Mouse (Mus musculus): ENCODE results near the gene Creb3l2. TPM values are rescaled to one million over a fixed set of nuclear protein-coding genes. Genes with fewer than 3 reads are reported as not detected.

Creb3l2 gene
- polyA plus RNA-seq, 1 experiment from 2014 or later, result 5.2 TPM

DNA sequence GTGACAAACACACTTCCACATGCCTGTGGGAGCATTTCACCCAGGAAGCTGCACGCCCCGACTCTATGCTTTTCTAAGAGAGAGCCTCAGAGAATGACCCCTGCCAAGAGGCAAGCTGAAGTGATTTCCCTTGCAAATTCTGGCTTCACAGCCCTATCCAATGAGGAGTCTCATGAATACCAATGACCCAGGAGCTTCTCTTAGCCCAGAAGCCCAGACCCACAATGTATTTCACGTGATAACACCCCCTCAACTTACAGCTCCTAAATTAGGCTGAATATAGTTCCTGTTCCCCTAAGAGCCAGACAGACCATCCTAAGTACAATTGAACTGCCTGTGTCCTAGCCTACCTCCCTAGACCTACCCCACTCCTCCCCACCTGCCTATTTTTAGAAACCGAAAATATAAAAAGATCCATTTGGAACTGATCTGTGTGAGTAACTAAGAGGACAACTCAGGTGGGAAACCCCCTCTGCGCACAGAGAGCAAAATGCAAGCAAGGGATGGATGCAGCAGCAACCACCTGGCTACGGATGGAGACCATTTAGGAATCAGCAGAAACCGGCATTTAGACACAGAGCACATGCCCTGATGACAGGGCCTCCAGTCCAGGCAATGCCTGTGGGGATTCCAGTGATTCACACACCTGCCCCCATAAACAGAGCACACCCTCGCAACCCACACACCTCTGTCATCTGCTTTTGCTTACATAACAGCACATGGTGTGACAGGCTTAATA is 144.0 kb downstream of the Creb3l2 start:
- peaks cover 57% of the 10 kb centered on the region for H3K27me3 ChIP-seq (ENCODE audit: low read depth, poor library complexity, severe bottlenecking)
- no peak for DNase-seq (ENCODE audit: low spot score)
- H3K4me1 ChIP-seq, result peaks cover 29% of the 10 kb centered on the region
- 51% methylated on average over 8 of the region's 8 CpGs for WGBS
- no peaks in the 10 kb centered on the region for H3K36me3 ChIP-seq
- no peak overlapping the region for H3K27ac ChIP-seq (replicated peaks)
- H3K9me3 ChIP-seq (replicated peaks), result no peaks in the 10 kb centered on the region
- no peak overlapping the region for H3K4me3 ChIP-seq

DNA sequence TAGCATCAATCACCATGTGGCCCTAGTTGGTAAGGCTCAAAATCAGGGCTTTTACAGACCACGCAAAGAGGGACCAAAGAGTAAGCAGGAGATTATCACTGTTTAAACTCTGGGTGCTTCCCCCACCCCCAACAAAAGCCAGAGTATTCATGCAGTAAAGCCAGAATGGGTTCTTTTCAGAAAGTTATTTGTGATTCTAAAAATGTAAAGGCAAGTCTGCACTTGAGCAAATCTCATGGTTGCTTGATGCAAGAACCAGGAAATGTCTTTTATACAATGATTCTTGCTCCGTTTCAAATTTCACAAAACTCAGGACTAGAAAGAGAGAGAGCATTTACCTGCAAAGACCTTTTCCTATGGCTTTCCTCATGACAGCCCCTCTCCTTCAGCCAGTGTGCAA is 149.9 kb downstream of the Creb3l2 start:
- peaks cover 3% of the 10 kb centered on the region for H3K27me3 ChIP-seq (ENCODE audit: low read depth, poor library complexity, severe bottlenecking)
- H3K4me3 ChIP-seq, result no peak overlapping the region
- peaks cover 9% of the 10 kb centered on the region; the same call in 1 of the 2 replicates for H3K4me1 ChIP-seq
- H3K27ac ChIP-seq (replicated peaks), result no peak overlapping the region
- H3K9me3 ChIP-seq (replicated peaks), result no peaks in the 10 kb centered on the region
- DNase-seq (ENCODE audit: low spot score), result no peak
- WGBS, result 66% methylated on average over 2 of the region's 2 CpGs
- H3K36me3 ChIP-seq, result no peaks in the 10 kb centered on the region

DNA sequence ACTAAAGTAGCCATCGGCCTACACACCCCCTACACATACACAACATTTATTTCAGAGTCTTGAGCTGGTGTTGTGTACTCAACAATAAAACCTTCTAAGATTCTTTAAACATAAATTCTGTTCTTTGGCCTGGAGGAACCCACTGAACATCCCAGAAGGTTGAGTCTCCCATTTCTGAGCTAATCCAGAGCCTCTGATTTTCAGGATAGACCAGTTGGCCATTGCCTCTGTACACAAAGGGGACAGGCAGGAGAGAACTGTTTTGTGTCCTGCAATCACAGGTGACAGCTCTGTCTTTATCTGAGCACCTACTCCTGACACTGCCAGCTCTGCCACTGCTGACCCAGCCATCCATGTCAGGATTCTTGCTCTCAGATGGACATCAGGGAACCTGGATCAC is 150.8 kb downstream of the Creb3l2 start:
- H3K27me3 ChIP-seq (ENCODE audit: low read depth, poor library complexity, severe bottlenecking), result no peaks in the 10 kb centered on the region
- H3K27ac ChIP-seq (replicated peaks), result no peak overlapping the region
- no peaks in the 10 kb centered on the region for H3K9me3 ChIP-seq (replicated peaks)
- H3K4me3 ChIP-seq, result no peak overlapping the region
- no peaks in the 10 kb centered on the region for H3K36me3 ChIP-seq
- peaks cover 9% of the 10 kb centered on the region; the same call in 1 of the 2 replicates for H3K4me1 ChIP-seq
- no peak for DNase-seq (ENCODE audit: low spot score)
- 91% methylated on average over 1 of the region's 1 CpGs for WGBS

DNA sequence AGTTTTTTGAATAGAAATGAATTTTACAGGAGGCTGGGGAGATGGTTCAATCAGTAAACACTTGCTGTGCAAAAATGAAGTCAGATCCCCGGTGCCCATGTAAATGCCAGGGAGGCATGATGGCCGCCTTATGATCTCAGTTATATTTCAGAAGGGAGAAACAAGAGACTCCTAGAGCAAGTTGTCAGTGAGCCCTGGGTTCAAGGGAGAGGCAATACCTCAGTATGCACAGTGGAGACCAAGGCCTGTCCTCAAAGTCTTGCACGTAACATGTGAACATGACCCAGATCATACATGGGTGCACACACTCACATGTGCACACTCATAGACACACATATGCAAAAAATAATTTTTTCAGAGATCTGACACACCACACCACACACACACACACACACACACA is 151.3 kb downstream of the Creb3l2 start:
- H3K4me3 ChIP-seq, result no peak overlapping the region
- H3K36me3 ChIP-seq, result no peaks in the 10 kb centered on the region
- peaks cover 9% of the 10 kb centered on the region; the same call in 1 of the 2 replicates for H3K4me1 ChIP-seq
- WGBS, result 95% methylated on average over 3 of the region's 3 CpGs
- no peaks in the 10 kb centered on the region for H3K9me3 ChIP-seq (replicated peaks)
- DNase-seq (ENCODE audit: low spot score), result no peak
- no peak overlapping the region for H3K27ac ChIP-seq (replicated peaks)
- no peaks in the 10 kb centered on the region for H3K27me3 ChIP-seq (ENCODE audit: low read depth, poor library complexity, severe bottlenecking)

DNA sequence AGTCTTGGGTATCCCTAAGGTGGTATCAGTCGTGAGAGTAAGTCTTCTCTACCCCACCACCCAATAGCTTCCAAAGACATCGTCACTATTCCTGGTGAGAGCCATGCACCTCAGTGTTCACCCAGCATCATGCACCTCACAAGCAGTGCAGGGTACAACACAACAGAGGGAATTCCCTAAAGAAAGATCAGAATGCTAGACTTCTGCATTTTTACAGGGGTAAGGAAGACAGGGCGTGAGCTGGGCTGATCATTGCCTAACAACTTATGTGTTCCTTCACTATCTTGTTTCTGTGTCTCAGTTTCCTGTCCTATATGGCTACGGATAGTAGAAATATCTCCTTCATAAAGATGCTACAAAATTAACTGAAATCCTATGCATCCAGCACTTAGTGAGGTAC is 155.8 kb downstream of the Creb3l2 start:
- no peaks in the 10 kb centered on the region for H3K4me1 ChIP-seq
- no peaks in the 10 kb centered on the region for H3K36me3 ChIP-seq
- DNase-seq (ENCODE audit: low spot score), result no peak
- no peak overlapping the region for H3K4me3 ChIP-seq
- 88% methylated on average over 4 of the region's 4 CpGs for WGBS
- no peaks in the 10 kb centered on the region for H3K9me3 ChIP-seq (replicated peaks)
- no peaks in the 10 kb centered on the region for H3K27me3 ChIP-seq (ENCODE audit: low read depth, poor library complexity, severe bottlenecking)
- no peak overlapping the region for H3K27ac ChIP-seq (replicated peaks)

DNA sequence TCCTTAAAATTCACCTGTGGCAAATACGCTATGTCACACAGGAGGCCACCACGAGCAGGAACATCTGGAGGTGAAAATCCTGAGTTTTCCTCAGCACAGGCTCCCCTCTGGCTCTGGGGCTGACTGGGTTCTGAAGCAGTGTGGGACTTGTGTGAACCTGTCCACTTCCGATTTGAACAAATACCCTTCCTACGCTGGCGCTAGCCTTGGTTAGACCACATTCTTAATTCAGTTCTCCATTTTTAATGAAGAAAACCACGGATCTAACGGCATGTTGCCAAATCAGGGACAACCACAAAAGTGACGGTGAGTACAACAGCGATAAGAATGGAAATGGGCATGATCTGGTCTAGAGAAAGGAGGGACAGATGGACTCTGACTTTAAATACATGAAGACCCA is 157.1 kb downstream of the Creb3l2 start:
- Histone ChIP-seq H3K9me3 (replicated peaks) (no peaks in the 10 kb centered on the region), H3K27ac (replicated peaks) (no peak overlapping the region), H3K4me3 (no peak overlapping the region), H3K27me3 (ENCODE audit: low read depth, poor library complexity, severe bottlenecking) (no peaks in the 10 kb centered on the region), H3K4me1 (no peaks in the 10 kb centered on the region), H3K36me3 (no peaks in the 10 kb centered on the region)
- WGBS, result 91% methylated on average over 9 of the region's 9 CpGs
- DNase-seq (ENCODE audit: low spot score), result no peak

DNA sequence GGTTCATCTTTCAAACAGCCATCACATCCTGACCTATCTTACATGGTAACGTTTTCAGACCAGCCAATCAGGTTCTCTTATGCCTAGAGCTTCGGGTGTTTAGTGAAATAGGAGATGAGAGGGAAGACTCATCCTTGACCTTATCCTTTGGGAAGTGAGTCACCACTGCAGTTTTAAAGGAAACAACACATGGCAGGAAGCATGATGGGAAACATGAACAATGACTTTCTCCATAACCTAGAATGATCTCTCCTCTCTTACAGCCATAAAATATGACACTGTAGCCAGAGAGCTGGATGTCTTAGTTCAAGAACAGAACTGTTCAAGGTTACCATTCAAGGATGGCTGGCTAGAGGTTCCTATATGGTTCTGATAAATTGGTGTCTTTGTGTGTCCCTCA is 158.6 kb downstream of the Creb3l2 start:
- Histone ChIP-seq H3K4me3 (no peak overlapping the region), H3K36me3 (no peaks in the 10 kb centered on the region), H3K27me3 (ENCODE audit: low read depth, poor library complexity, severe bottlenecking) (no peaks in the 10 kb centered on the region), H3K4me1 (no peaks in the 10 kb centered on the region), H3K27ac (replicated peaks) (no peak overlapping the region), H3K9me3 (replicated peaks) (no peaks in the 10 kb centered on the region)
- DNase-seq (ENCODE audit: low spot score), result no peak
- WGBS, result 80% methylated on average over 2 of the region's 2 CpGs

DNA sequence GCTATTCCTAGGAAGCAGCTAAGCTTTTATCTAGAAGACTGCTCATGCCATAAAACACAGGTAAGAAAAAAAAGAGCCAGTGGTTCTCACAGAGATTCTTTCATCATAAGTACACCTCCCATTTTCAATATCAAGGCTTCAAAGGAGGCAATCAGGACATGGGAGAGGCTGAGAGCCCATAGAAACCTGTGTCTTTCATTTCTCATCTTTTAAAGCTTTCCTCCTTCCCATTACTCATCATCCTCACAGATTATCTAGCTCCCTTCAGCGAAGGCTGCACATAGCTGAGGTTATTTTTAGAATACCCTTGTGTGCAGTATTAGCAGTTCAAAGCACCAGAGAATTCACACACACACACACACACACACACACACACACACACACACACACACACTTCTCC is 159.3 kb downstream of the Creb3l2 start:
- Histone ChIP-seq H3K4me1 (no peaks in the 10 kb centered on the region), H3K27me3 (ENCODE audit: low read depth, poor library complexity, severe bottlenecking) (no peaks in the 10 kb centered on the region), H3K9me3 (replicated peaks) (no peaks in the 10 kb centered on the region), H3K4me3 (no peak overlapping the region), H3K27ac (replicated peaks) (no peak overlapping the region), H3K36me3 (no peaks in the 10 kb centered on the region)
- 68% methylated on average over 1 of the region's 1 CpGs for WGBS
- no peak for DNase-seq (ENCODE audit: low spot score)

Other genes starting within 250 kb of the Creb3l2 start
- gene Dgki, start 142.0 kb downstream of the Creb3l2 start, polyA plus RNA-seq (2016; fragmentation: Nextera tagmentation; extraction: Ambion mirVana), result 0.63 and 1.4 TPM in 2 replicates
- gene Akr1d1, start 88.0 kb upstream of the Creb3l2 start, polyA plus RNA-seq (2016; fragmentation: Nextera tagmentation; extraction: Ambion mirVana), result not detected in 2 replicates

All from midbrain, embryonic 10.5 days (tissue).